Mouse (Mus musculus) myocyte (in vitro differentiated cells): ENCODE results near the gene 9330182L06Rik.

Source experiments
- CEBPB ChIP-seq: IDR thresholded peaks from 2 replicates; pipeline ENCODE4 v1.6.1; 2011; ENCODE audit warnings: mild to moderate bottlenecking, moderate library complexity; ENCODE audit not compliant: poor library complexity, insufficient read depth, severe bottlenecking
- E2F4 ChIP-seq: IDR thresholded peaks from one replicate; pipeline ENCODE4 v1.6.1; 2011; ENCODE audit warnings: mild to moderate bottlenecking, control low read depth, moderate library complexity; ENCODE audit not compliant: insufficient read depth
- MAX ChIP-seq: IDR thresholded peaks from one replicate; pipeline ENCODE4 v1.6.1; 2011; ENCODE audit warnings: low read depth, mild to moderate bottlenecking, control low read depth
- MYOG ChIP-seq, 3 experiments: IDR thresholded peaks; one replicate each; pipeline ENCODE4 v1.6.1; 2011; ENCODE audit warnings: control low read depth in 2 of 3, low read depth in 2 of 3, mild to moderate bottlenecking in 2 of 3; ENCODE audit not compliant: insufficient read length in 2 of 3, control insufficient read depth in 1 of 3, insufficient read depth in 1 of 3
- POLR2A ChIP-seq: IDR thresholded peaks from one replicate; pipeline ENCODE4 v1.6.1; 2011; ENCODE audit warnings: low read depth, mild to moderate bottlenecking, control low read depth, moderate library complexity; ENCODE audit not compliant: insufficient read length
- REST ChIP-seq: IDR thresholded peaks from one replicate; pipeline ENCODE4 v1.6.1; 2011; ENCODE audit warnings: mild to moderate bottlenecking, control low read depth, moderate library complexity; ENCODE audit not compliant: insufficient read depth, insufficient read length
- SRF ChIP-seq: IDR thresholded peaks from one replicate; pipeline ENCODE4 v1.6.1; 2011; ENCODE audit warnings: low read depth; ENCODE audit not compliant: control insufficient read depth, insufficient read length
- TCF12 ChIP-seq: IDR thresholded peaks from one replicate; pipeline ENCODE4 v1.6.1; 2011; ENCODE audit warnings: mild to moderate bottlenecking, control low read depth; ENCODE audit not compliant: poor library complexity, insufficient read depth, severe bottlenecking
- TCF3 ChIP-seq: IDR thresholded peaks from one replicate; pipeline ENCODE4 v1.6.1; 2011; ENCODE audit warnings: low read depth, control low read depth; ENCODE audit not compliant: insufficient read length
- USF1 ChIP-seq: IDR thresholded peaks from one replicate; pipeline ENCODE4 v1.6.1; 2011; ENCODE audit warnings: low read depth, mild to moderate bottlenecking, control low read depth, moderate library complexity

DNA sequence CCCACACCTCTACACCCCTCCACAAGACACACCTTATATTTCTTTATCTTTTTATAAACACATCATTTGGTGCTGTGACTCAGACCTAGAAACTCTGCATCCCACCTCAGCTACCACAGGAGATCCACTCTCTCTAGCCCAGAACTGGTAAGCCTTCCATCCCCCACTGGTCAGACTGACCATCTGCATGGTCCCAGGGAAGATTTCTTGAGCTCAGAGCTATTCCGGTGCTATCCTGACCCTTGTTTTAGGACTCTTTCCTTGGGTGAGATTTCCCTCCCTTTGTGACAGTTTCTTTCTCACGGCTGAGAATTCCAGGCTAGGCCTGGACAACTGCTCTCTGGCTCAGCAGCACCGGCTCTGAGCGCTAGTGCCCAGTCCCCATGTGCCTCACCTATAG, 231.3 kb downstream of the 9330182L06Rik start:
- TF ChIP-seq SRF (no peak), POLR2A (no peak), E2F4 (no peak), REST (no peak), TCF3 (no peak), TCF12 (no peak), MAX (no peak), USF1 (no peak), MYOG (IDR thresholded peaks at IDR 0.05; ENCODE audit: control insufficient read depth in 1 of 3, insufficient read depth in 1 of 3, insufficient read length in 2 of 3, low read depth in 2 of 3) (no peak), CEBPB (no peak)
